Mouse (Mus musculus): ENCODE results near the gene Kctd18. TPM values are rescaled to one million over a fixed set of nuclear protein-coding genes. Genes with fewer than 3 reads are reported as not detected.
"Not testable (repeated sequence)": the region's sequence is repeated elsewhere in the genome, so short reads cannot be mapped to it uniquely, and the experiment has no call there.

Gene Kctd18
- polyA plus RNA-seq, 1 experiment, result 3.9 TPM

DNA sequence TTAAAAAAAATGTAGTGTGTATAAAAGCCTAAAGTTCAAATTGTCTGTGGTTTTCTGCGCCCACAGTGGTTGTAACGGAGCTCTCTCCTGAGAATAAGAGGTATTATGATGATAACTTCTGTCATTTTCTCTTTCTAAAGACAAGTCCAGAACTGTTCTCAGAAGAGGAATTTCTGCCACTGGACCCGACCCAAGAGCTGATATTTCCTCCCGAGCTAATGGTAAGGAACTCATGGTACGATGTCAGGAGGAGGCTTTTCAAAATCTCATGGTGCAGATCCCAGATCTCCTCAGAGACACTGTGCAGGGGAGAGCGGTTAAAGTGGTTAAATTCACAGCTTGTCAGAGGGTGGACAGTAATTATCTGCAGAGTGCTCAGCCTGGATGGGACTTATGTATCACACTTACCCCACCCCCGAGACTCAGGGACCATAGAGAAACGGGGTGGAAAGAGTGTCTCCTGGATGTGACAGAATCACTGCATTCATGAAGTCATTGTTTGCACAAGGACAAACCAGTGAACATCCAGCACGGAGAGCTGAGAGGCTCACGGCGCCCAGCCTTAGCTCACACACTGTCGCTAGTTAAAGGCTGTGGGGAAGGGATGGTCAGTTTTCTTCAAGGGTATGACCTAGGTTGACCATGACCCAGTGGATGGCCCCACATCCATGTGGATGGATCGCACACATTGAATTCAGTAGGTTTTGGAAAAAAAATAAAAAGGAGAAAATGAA is 37.5 kb upstream of the Kctd18 start:
- Histone ChIP-seq H3K36me3 (ENCODE audit: control insufficient read depth, insufficient read depth) (peaks cover 30% of the 10 kb centered on the region), H3K79me2 (ENCODE audit: control insufficient read depth, insufficient read depth) (no peaks in the 10 kb centered on the region), H3K27me3 (ENCODE audit: control insufficient read depth, insufficient read depth, insufficient read length) (no peaks in the 10 kb centered on the region), H3K79me3 (ENCODE audit: low read depth) (no peaks in the 10 kb centered on the region), H3K4me3 (ENCODE audit: insufficient read depth, poor library complexity, severe bottlenecking) (no peak overlapping the region), H3ac (ENCODE audit: control insufficient read depth, insufficient read length, low read depth) (no peak overlapping the region)
- TF ChIP-seq MYOD1 (IDR thresholded peaks at IDR 0.05; ENCODE audit: control insufficient read depth, insufficient read length, low read depth) (no peak), MAX (IDR thresholded peaks at IDR 0.05) (no peak), CTCF (IDR thresholded peaks at IDR 0.05; ENCODE audit: control insufficient read depth, insufficient read depth, insufficient read length) (no peak), FOSL1 (IDR thresholded peaks at IDR 0.05; ENCODE audit: insufficient read depth, low read length, poor library complexity, severe bottlenecking) (no peak), CEBPB (IDR thresholded peaks at IDR 0.05; ENCODE audit: low read depth) (no peak), USF1 (IDR thresholded peaks at IDR 0.05; ENCODE audit: low read depth) (no peak), MYOG (IDR thresholded peaks at IDR 0.05; ENCODE audit: control insufficient read depth, extremely low read depth, insufficient read length) (no peak)

DNA sequence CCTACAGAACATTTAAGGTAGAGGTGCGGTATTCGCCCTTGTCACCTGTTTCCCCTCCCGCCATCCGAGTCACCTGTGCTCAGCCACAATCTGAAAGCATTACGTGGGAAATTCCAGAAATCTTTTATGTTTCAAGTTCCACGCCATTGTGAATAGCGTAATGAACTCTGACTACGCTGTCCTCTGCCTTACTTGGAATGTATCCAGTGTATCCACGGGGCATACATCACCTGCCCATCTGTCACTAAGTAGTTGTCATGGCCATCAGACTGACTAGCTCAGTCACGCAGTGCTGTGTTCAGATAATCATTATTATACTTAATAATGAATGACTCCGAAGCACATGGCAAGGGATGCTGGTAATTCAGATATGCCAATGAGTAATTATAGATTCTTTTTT is 36.8 kb upstream of the Kctd18 start:
- no peak overlapping the region for H3K4me3 ChIP-seq (ENCODE audit: insufficient read depth, poor library complexity, severe bottlenecking)
- H3K36me3 ChIP-seq (ENCODE audit: control insufficient read depth, insufficient read depth), result peaks cover 26% of the 10 kb centered on the region
- H3K79me3 ChIP-seq (ENCODE audit: low read depth), result no peaks in the 10 kb centered on the region
- TF ChIP-seq MAX (IDR thresholded peaks at IDR 0.05) (no peak), CTCF (IDR thresholded peaks at IDR 0.05; ENCODE audit: control insufficient read depth, insufficient read depth, insufficient read length) (no peak), FOSL1 (IDR thresholded peaks at IDR 0.05; ENCODE audit: insufficient read depth, low read length, poor library complexity, severe bottlenecking) (no peak), MYOD1 (IDR thresholded peaks at IDR 0.05; ENCODE audit: control insufficient read depth, insufficient read length, low read depth) (no peak), CEBPB (IDR thresholded peaks at IDR 0.05; ENCODE audit: low read depth) (no peak), MYOG (IDR thresholded peaks at IDR 0.05; ENCODE audit: control insufficient read depth, extremely low read depth, insufficient read length) (no peak), USF1 (IDR thresholded peaks at IDR 0.05; ENCODE audit: low read depth) (no peak)
- no peaks in the 10 kb centered on the region for H3K79me2 ChIP-seq (ENCODE audit: control insufficient read depth, insufficient read depth)
- no peak overlapping the region for H3ac ChIP-seq (ENCODE audit: control insufficient read depth, insufficient read length, low read depth)
- no peaks in the 10 kb centered on the region for H3K27me3 ChIP-seq (ENCODE audit: control insufficient read depth, insufficient read depth, insufficient read length)

DNA sequence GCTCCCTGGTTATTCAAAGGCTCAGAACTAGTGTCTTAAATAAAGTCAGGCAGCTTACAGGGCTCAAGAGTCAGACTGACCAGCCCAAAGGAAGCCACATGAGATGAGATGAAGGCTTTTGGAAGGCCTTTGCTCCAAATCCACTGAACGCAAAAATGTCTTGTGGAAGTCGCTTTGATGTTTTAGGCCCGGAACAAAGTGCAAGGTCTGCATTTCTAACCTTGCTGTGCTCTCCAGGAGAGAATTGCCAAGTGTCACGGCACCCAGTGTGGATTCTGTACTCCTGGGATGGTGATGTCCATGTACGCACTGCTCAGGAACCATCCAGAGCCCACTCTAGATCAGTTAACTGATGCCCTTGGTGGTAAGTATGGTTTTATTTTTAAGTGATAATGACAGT is 30.4 kb upstream of the Kctd18 start:
- Histone ChIP-seq H3K27me3 (ENCODE audit: control insufficient read depth, insufficient read depth, insufficient read length) (no peaks in the 10 kb centered on the region), H3K79me3 (ENCODE audit: low read depth) (no peaks in the 10 kb centered on the region), H3K4me3 (ENCODE audit: insufficient read depth, poor library complexity, severe bottlenecking) (no peak overlapping the region), H3ac (ENCODE audit: control insufficient read depth, insufficient read length, low read depth) (no peak overlapping the region), H3K36me3 (ENCODE audit: control insufficient read depth, insufficient read depth) (peaks cover 18% of the 10 kb centered on the region), H3K79me2 (ENCODE audit: control insufficient read depth, insufficient read depth) (no peaks in the 10 kb centered on the region)
- TF ChIP-seq MYOD1 (IDR thresholded peaks at IDR 0.05; ENCODE audit: control insufficient read depth, insufficient read length, low read depth) (no peak), FOSL1 (IDR thresholded peaks at IDR 0.05; ENCODE audit: insufficient read depth, low read length, poor library complexity, severe bottlenecking) (no peak)

DNA sequence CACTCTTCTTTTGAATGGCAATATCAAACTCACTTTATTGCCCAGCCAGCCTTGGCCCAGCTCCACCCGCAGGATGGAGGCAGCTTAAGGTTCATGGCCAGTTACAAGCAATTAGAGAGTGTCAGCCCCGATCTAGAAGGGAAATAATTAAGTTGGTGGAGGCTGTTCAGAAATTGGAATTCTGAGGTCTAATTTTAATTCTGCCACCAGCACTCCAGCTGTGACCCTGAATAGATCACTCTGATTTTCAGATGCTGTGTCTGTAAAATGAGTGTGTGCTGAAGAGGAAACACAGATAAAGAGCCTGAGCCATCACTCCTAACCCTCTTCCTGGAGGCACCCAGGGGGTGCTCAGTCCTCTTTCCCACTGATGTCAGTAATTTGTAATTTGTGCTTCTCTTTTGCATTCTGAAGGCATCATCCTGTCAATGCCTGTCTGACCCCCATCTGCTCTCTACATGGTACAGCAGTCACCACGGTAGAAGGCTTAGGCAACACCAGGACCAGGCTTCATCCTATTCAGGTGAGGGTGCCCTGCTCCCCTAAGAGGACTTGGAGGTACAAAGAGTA is 28.1 kb upstream of the Kctd18 start:
- no peak overlapping the region for H3ac ChIP-seq (ENCODE audit: control insufficient read depth, insufficient read length, low read depth)
- no peak overlapping the region for H3K4me3 ChIP-seq (ENCODE audit: insufficient read depth, poor library complexity, severe bottlenecking)
- H3K79me3 ChIP-seq (ENCODE audit: low read depth), result no peaks in the 10 kb centered on the region
- H3K79me2 ChIP-seq (ENCODE audit: control insufficient read depth, insufficient read depth), result no peaks in the 10 kb centered on the region
- H3K27me3 ChIP-seq (ENCODE audit: control insufficient read depth, insufficient read depth, insufficient read length), result no peaks in the 10 kb centered on the region
- TF ChIP-seq CTCF (IDR thresholded peaks at IDR 0.05; ENCODE audit: control insufficient read depth, insufficient read depth, insufficient read length) (no peak), USF1 (IDR thresholded peaks at IDR 0.05; ENCODE audit: low read depth) (no peak), MYOG (IDR thresholded peaks at IDR 0.05; ENCODE audit: control insufficient read depth, extremely low read depth, insufficient read length) (no peak), CEBPB (IDR thresholded peaks at IDR 0.05; ENCODE audit: low read depth) (no peak), MAX (IDR thresholded peaks at IDR 0.05) (no peak), FOSL1 (IDR thresholded peaks at IDR 0.05; ENCODE audit: insufficient read depth, low read length, poor library complexity, severe bottlenecking) (no peak)
- peaks cover 29% of the 10 kb centered on the region for H3K36me3 ChIP-seq (ENCODE audit: control insufficient read depth, insufficient read depth)

DNA sequence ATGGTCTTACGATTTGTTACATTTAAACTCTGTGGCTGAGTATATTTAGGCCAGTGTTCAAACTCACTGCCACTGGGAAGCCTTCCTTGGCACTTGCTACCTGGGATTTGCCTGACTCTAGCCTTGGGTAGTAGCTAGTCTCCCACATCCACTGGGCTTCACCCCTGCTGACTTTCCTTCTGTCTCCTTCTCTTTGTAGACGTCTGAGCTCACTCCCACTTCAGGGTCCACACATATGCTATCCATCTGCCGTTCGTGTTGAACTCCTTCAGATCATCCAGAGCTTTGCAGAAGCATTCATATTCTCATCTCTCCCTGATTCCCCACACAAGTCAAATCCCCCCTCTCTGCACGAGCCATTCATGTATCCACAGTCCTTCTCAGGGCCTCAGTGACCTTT is 26.8 kb upstream of the Kctd18 start:
- Histone ChIP-seq H3ac (ENCODE audit: control insufficient read depth, insufficient read length, low read depth) (no peak overlapping the region), H3K36me3 (ENCODE audit: control insufficient read depth, insufficient read depth) (peaks cover 29% of the 10 kb centered on the region), H3K4me3 (ENCODE audit: insufficient read depth, poor library complexity, severe bottlenecking) (no peak overlapping the region), H3K79me2 (ENCODE audit: control insufficient read depth, insufficient read depth) (no peaks in the 10 kb centered on the region), H3K79me3 (ENCODE audit: low read depth) (no peaks in the 10 kb centered on the region), H3K27me3 (ENCODE audit: control insufficient read depth, insufficient read depth, insufficient read length) (no peaks in the 10 kb centered on the region)
- no peak for TF ChIP-seq CTCF (IDR thresholded peaks at IDR 0.05; ENCODE audit: control insufficient read depth, insufficient read depth, insufficient read length)
- no peak for TF ChIP-seq MYOD1 (IDR thresholded peaks at IDR 0.05; ENCODE audit: control insufficient read depth, insufficient read length, low read depth)
- TF ChIP-seq MAX (IDR thresholded peaks at IDR 0.05), result no peak

DNA sequence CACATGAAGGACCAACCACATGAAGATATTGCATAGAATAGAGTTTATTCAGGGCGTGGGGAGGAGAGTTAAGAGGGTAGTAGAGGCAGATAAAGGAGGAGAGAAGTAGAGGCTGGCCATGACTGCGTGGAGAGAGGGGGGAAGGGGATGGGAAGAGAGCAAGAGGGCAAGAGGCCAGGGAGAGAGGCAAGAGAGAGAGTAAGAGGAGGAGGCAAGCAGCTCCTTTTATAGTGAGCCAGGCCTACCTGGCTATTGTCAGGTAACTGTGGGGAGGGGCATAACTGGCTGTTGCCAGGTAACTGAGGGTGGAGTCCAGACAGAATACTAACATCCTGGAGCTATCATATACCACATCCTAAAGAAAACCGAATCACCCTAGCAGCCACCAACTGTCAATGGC is 26.3 kb upstream of the Kctd18 start:
- Histone ChIP-seq H3K79me3 (ENCODE audit: low read depth) (no peaks in the 10 kb centered on the region), H3K36me3 (ENCODE audit: control insufficient read depth, insufficient read depth) (peaks cover 29% of the 10 kb centered on the region), H3K79me2 (ENCODE audit: control insufficient read depth, insufficient read depth) (no peaks in the 10 kb centered on the region), H3ac (ENCODE audit: control insufficient read depth, insufficient read length, low read depth) (no peak overlapping the region), H3K4me3 (ENCODE audit: insufficient read depth, poor library complexity, severe bottlenecking) (no peak overlapping the region), H3K27me3 (ENCODE audit: control insufficient read depth, insufficient read depth, insufficient read length) (no peaks in the 10 kb centered on the region)
- no peak for TF ChIP-seq MYOD1 (IDR thresholded peaks at IDR 0.05; ENCODE audit: control insufficient read depth, insufficient read length, low read depth)
- no peak for TF ChIP-seq CTCF (IDR thresholded peaks at IDR 0.05; ENCODE audit: control insufficient read depth, insufficient read depth, insufficient read length)
- no peak for TF ChIP-seq USF1 (IDR thresholded peaks at IDR 0.05; ENCODE audit: low read depth)
- TF ChIP-seq FOSL1 (IDR thresholded peaks at IDR 0.05; ENCODE audit: insufficient read depth, low read length, poor library complexity, severe bottlenecking), result no peak
- TF ChIP-seq CEBPB (IDR thresholded peaks at IDR 0.05; ENCODE audit: low read depth), result no peak
- TF ChIP-seq MYOG (IDR thresholded peaks at IDR 0.05; ENCODE audit: control insufficient read depth, extremely low read depth, insufficient read length), result no peak
- TF ChIP-seq MAX (IDR thresholded peaks at IDR 0.05), result no peak

DNA sequence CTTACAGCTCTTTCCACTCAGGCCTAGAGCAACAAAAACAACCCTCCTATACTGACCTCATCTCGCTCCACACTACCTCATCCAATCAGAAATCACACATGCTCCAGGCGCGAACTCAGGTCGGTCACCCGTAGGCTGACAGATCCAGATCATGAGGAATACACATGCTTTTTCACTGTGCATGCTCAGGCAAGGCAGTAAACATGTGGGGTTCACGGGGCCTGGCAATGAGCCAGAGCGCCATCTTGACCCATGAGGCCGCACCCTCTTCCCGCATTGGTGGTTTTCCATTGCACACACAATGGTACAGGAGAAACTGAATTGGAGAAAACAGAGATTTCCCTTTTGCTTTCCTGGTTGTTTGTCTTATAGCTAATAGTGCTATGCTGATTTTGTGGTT is 18.6 kb upstream of the Kctd18 start:
- not testable (repeated sequence) for H3K79me3 ChIP-seq (ENCODE audit: low read depth); H3ac ChIP-seq (ENCODE audit: control insufficient read depth, insufficient read length, low read depth); H3K36me3 ChIP-seq (ENCODE audit: control insufficient read depth, insufficient read depth); H3K27me3 ChIP-seq (ENCODE audit: control insufficient read depth, insufficient read depth, insufficient read length); H3K4me3 ChIP-seq (ENCODE audit: insufficient read depth, poor library complexity, severe bottlenecking)
- peaks cover 21% of the 10 kb centered on the region for H3K79me2 ChIP-seq (ENCODE audit: control insufficient read depth, insufficient read depth)
